Mouse (Mus musculus): ENCODE data around the gene Phactr2.

DNA sequence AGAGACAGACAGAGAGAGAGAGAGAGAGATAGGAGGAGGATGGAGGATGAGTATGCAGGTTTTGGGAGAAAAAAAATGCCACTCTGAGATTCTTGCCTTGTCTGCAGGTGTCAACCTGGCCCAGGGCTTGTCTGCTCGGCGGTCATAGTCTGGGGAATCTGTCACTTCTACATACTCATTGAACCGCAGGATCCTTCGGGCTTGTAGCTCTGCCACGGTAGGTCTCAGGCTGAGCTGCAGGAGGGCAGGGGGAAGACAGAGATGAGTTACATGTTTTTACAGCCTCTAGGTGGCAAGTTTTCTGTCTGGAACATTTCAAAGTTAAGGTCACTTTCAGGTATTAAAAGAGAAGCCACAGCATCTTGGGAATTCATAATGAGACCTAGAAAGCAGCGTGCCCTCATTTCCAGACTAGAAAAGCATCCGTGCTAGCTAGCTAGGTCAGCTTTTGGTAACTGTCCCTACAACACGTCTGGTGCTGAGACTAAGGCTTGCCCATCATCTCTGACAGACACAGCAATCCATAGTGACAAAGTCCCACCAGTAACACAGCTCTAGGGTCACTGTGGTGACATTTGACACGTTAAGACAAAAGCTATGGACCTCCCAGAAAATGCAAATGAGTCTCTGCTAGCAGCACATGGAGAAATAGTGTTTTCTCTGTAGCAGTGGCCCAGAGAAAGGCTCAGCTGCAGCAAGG is 241.6 kb downstream of the Phactr2 start:
- no peak for TF ChIP-seq EP300 (IDR thresholded peaks at IDR 0.05)
- no peak for TF ChIP-seq CTCF (IDR thresholded peaks at IDR 0.05)

Data from lung, postnatal 0 days (tissue).